Mouse (Mus musculus): ENCODE measurements around the gene Prl5a1.

Gene Prl5a1

GRCm38 (mm10) chr13:28142184-28142583 is at the start of gene Prl5a1:
Prl5a1 (plus strand) TSS chr13:28142484.
- DNase-seq (ENCODE audit: low read depth, low spot score) = no peak

GRCm38 (mm10) chr13:28096161-28096560 is 46.1 kb upstream of the Prl5a1 start:
- DNase-seq (ENCODE audit: low read depth, low spot score) = no peak

- DNase-seq (ENCODE audit: low read depth, low spot score) = no peak
These were observed 33.7 kb upstream of the Prl5a1 start for GRCm38 (mm10) chr13:28108536-28108935.

- no peak for DNase-seq (ENCODE audit: low read depth, low spot score)
These were observed 9.5 kb upstream of the Prl5a1 start for GRCm38 (mm10) chr13:28132781-28133180.

- DNase-seq (ENCODE audit: low read depth, low spot score) = no peak
These were observed 6.5 kb upstream of the Prl5a1 start for GRCm38 (mm10) chr13:28135790-28136189.

Measured in ES-CJ7 (cell line).